Mouse (Mus musculus) kidney, postnatal 36 days (tissue): Measurements from ENCODE around the gene Xpnpep1.

Experiments used
- DNase-seq, 2 experiments: peaks; one replicate each; pipeline ENCODE4 v3.0.0; 2021 to 2022; ENCODE audit warnings: mixed read lengths in 2 of 2

Gene Xpnpep1

GRCm38 (mm10) chr19:53040164-53041132 is at the start of gene Xpnpep1:
Gene Xpnpep1 (minus strand): TSS chr19:53040214.
- peak in 1 of 2 experiments; percentile 39 for DNase-seq

GRCm38 (mm10) chr19:53087268-53088143 is 47.5 kb upstream of the Xpnpep1 start:
- peak; percentile 23 to 36 for DNase-seq

- DNase-seq = peak in 1 of 2 experiments; percentile 30
Observed at GRCm38 (mm10) chr19:53086861-53087260, 46.8 kb upstream of the Xpnpep1 start.

- peak; percentile 53 to 55 for DNase-seq
Observed at GRCm38 (mm10) chr19:53084735-53085134, 44.7 kb upstream of the Xpnpep1 start.

GRCm38 (mm10) chr19:53082862-53083261 is 42.8 kb upstream of the Xpnpep1 start:
- no peak for DNase-seq

- DNase-seq = no peak
Observed at GRCm38 (mm10) chr19:53081339-53081738, 41.3 kb upstream of the Xpnpep1 start.

- peak; percentile 52 to 67 for DNase-seq
Observed at GRCm38 (mm10) chr19:53080921-53081320, 40.9 kb upstream of the Xpnpep1 start.

- no peak for DNase-seq
Observed at GRCm38 (mm10) chr19:53080487-53080886, 40.5 kb upstream of the Xpnpep1 start.

GRCm38 (mm10) chr19:53080026-53080425 is 40.0 kb upstream of the Xpnpep1 start:
- DNase-seq = peak; percentile 58 to 60

GRCm38 (mm10) chr19:53078271-53079085 is 38.5 kb upstream of the Xpnpep1 start:
- no peak for DNase-seq

- DNase-seq = no peak
Observed at GRCm38 (mm10) chr19:53077278-53077677, 37.3 kb upstream of the Xpnpep1 start.

GRCm38 (mm10) chr19:53076238-53076981 is 36.4 kb upstream of the Xpnpep1 start:
- peak; percentile 65 to 76 for DNase-seq

GRCm38 (mm10) chr19:53075896-53076237 is 35.9 kb upstream of the Xpnpep1 start:
- no peak for DNase-seq

- peak; percentile 79 to 81 for DNase-seq
Observed at GRCm38 (mm10) chr19:53074899-53075722, 35.1 kb upstream of the Xpnpep1 start.

GRCm38 (mm10) chr19:53073521-53073920 is 33.5 kb upstream of the Xpnpep1 start:
- DNase-seq = no peak

- no peak for DNase-seq
Observed at GRCm38 (mm10) chr19:53072406-53072805, 32.4 kb upstream of the Xpnpep1 start.

GRCm38 (mm10) chr19:53071651-53072050 is 31.6 kb upstream of the Xpnpep1 start:
- DNase-seq = no peak

- no peak for DNase-seq
Observed at GRCm38 (mm10) chr19:53070870-53071269, 30.9 kb upstream of the Xpnpep1 start.

- DNase-seq = no peak
Observed at GRCm38 (mm10) chr19:53069451-53069850, 29.4 kb upstream of the Xpnpep1 start.

GRCm38 (mm10) chr19:53066934-53067333 is 26.9 kb upstream of the Xpnpep1 start:
- DNase-seq = peak; percentile 60 to 77

GRCm38 (mm10) chr19:53066531-53066930 is 26.5 kb upstream of the Xpnpep1 start:
- DNase-seq = peak in 1 of 2 experiments; percentile 14
